Mouse (Mus musculus): ENCODE measurements around the gene Gm3127.
A peak's percentile ranks its signal among the peaks of the same experiment; 100 is the strongest.
"Not testable (repeated sequence)": the region's sequence is repeated elsewhere in the genome, so short reads cannot be mapped to it uniquely, and the experiment has no call there.

Gm3127 gene

GRCm38 (mm10) chr14:4164730-4165129, at the start of gene Gm3127:
Gene Gm3127 (plus strand): TSS chr14:4165030.
- not testable (repeated sequence) for DNase-seq (ENCODE audit: low spot score)

GRCm38 (mm10) chr14:4141646-4142045, 23.2 kb upstream of the Gm3127 start:
- DNase-seq (ENCODE audit: low spot score): not testable (repeated sequence)

GRCm38 (mm10) chr14:4182030-4182429, 17.2 kb downstream of the Gm3127 start:
- DNase-seq (ENCODE audit: low spot score): peak; percentile 3

- DNase-seq (ENCODE audit: low spot score): peak; percentile 3
Observed at GRCm38 (mm10) chr14:4182491-4183210, 17.8 kb downstream of the Gm3127 start, which contains the start of gene Gm2974. Gene Gm2974 (plus strand): TSS chr14:4182576.

GRCm38 (mm10) chr14:4183375-4183774, 18.5 kb downstream of the Gm3127 start:
- not testable (repeated sequence) for DNase-seq (ENCODE audit: low spot score)

Measured in embryo, embryonic 10 days (tissue).